Mouse (Mus musculus): ENCODE results near the gene Sdad1.

The Sdad1 gene

DNA sequence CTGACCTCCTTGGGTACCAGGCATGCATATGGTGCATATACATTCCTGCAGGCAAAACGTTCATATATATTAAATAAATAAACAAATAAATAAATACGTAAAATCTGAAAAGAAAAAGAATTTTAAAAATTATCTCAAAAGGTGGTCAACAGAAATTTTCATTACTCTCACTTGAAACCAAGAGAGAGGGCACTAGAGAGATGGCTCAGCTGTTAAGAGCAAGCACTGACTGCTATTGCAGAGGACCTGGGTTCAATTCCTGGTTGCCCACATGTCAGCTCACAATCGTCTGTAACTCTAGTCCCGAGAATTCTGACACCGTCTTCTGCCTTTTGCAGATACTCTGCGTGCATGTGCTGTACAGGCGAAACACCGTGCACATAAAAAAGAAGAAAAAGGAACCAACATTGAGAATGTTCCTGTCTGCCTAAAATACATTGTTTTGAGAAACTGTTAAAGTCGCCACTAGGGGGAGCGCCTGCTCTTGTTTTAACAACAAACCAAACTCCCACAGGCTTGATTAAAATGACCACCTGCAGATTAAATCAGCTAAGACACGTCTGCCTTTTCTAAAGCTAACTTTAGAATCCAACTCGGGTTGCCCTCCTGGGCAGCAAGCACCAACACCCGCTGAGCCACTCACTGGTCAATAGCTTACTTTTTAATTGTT, 1.9 kb upstream of the Sdad1 start:
- peak; percentile 91 for DNase-seq (ENCODE audit: low spot score)

DNA sequence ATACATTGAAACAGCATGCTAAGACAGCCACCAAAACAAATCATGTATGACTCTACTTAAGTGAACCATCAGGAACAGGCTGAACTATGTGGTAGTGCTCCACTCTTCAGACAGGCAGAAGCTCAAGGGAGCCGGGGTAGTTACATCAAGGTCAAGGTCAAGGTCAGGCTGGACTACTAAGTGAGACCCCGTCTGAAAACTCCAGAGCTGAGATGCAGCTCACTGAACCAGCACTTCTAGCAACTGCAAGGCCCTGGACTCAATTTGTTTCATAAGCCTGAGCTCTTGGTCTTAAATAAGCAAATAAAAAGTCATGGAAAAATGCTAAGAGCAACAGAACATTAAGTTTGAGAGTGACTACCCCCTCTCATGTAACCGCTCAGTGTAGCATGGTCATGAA, 6.0 kb downstream of the Sdad1 start:
- no peak for DNase-seq (ENCODE audit: low spot score)

DNA sequence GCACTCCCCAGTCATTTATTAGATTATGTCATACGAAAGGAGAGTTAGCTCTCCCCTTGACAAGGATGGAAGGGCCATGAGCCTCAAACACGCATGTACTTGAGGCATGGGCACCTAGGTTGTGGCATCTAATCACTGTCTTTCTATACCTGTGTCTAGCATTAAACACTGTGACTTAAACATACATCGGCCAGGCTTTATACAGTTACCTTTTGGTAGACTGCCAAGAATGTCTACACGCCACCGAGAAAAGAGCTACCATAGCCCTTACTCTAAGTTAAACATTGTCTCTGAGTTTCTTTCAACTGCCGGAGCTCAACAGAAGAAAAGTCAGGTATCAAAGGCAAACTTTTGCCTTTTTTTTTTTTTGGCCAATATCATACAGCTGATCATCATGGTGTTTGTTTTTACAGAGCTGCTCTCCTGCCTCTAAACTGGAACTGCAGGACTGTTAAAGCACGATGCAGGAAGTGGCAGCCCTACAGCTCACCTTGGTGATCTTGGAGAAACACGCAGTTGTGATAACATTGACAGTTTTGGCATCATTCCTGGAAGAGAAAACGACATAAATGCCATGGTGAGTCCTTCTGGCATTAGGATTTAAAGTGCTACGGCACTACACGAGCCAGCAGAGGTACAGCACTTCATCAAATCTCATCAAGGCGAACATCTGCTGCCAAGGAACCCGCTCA, 8.0 kb downstream of the Sdad1 start:
- DNase-seq (ENCODE audit: low spot score), result no peak

DNA sequence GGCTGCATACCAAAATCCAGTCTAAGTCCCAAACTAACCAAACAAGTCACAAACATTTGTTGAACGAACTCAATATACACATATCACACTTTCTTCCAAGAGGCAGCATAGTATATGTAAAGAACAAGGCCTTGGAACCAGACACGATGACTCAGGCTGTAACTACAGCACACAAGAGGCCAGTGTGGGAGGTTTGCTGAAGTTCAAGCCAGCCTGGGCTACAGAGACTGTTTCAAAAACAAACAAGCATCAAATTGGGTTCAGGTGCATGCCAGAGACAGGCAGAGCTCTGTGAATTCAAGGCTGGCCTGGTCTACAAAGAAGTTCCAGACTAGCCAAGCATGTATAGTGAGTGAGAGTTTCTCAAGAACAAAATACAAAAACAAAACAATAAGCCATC, 15.8 kb downstream of the Sdad1 start:
- DNase-seq (ENCODE audit: low spot score), result no peak

DNA sequence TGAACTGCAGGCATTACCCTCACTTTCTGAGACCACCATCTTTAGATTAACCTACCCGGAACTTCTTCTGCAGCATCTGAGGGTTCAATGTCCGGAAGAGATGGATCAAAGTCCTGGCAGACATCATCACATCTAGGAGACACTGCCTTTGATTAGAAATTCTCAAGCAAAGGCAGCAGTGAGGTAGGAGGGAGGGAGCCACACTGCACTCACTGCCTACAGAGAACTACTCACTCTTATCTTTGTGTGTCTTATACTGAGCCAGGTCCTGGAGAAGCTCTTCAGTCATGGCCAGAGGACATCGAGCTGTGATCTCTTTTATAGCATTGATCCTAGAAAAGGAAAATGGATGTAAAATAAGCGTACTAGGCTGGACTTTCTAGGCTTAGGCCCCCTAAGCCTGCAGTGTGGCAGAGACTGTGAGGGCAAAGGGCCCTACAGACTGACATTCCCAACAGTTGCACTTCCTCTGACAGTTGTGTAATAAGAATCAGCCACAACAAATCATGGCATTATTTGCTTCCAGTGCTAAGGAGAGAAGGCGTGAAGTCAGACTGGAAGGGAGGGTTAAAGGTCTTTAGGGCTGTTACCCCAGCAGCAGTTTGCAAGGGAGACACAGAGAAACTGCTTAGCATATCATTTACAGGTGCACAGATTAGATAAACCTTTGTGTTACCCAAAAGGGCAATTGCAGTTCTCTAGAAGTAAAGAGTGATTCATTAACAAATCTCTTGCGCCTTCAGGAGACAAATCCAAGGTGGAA, 18.4 kb downstream of the Sdad1 start:
- DNase-seq (ENCODE audit: low spot score), result peak; percentile 54

DNA sequence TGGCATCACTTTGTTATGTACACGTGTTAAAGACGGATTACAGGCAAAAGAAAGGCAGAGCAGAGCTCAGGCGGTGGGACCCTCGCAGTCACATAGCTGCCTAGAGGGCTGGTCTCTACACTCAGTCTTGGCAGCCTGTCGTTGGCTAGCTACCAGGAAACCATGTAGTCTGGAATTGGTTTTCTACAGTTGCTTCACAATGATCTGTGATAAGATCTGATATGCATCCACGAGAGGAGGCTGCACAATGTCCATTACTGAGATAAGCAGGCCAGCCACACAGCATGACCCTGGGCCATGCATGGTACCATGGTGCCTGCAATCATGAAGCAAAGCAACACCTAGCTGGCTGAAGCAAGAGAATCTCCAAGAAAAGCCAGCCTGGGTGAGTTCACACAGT, 22.4 kb downstream of the Sdad1 start:
- DNase-seq (ENCODE audit: low spot score), result no peak

DNA sequence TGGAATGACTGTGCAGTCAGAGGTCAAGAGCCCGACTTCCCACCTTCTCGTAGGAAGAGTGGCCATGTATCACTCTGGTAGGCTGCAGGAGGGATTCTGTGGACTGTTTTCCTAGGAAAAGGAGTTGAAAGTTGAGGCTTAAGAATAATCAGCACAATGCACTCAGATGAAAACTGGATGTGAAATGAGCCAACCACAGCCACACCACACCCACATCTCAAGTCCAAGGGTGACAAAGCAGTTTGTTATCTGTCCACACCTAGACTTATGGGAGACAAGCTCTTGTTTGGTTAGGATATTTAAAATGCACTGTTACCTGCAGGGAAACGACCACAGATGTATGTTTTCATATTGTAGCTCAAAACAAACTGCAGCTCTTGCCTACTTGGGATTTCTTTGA, 27.2 kb downstream of the Sdad1 start:
- peak; percentile 72 for DNase-seq (ENCODE audit: low spot score)

DNA sequence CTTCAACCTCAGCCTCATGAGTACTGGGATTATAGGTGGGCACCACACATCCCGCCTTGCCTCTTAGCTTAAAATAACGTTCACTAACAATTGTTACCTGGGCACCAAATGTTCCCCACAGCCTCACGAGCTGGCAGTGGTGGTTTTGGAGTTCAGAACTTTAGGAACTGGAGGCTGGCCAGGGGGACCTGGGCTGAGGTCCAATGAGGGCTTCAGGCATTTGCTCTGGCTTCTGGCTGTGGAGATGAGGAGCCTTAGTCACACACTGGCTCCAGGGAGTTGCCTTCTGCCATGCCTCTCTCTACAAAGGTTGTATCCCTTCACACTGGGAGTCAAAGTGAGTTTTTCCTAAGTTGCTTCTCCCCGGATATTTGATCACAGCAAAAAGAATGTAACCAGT, 27.7 kb downstream of the Sdad1 start:
- DNase-seq (ENCODE audit: low spot score), result peak; percentile 96

DNA sequence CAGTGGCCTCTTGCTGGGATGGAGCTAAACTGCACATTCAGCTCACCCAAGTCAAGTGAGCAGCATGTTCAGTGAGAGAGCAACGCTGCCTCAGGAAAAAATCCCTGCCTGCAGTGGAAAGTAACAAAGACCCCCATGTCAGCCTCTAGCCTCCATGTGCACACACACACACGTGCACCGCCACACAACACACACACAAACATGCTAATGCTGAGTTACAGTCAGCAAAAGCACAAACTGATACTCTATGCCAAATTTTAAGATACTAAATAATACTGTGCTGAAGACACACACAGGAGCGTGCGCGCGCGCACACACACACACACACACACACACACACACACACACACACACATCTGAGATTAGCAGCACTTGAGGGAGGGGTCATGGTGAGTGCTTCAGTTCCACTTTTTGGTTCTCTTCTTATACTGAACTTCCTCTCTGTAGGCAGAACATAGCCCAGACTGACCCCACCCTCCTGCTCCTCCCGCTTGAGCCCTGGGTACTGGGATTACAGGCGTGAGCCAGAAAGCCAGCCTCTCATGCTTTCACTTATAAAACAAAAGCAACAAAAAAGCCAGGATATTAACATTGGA, 31.2 kb downstream of the Sdad1 start:
- no peak for DNase-seq (ENCODE audit: low spot score)

DNA sequence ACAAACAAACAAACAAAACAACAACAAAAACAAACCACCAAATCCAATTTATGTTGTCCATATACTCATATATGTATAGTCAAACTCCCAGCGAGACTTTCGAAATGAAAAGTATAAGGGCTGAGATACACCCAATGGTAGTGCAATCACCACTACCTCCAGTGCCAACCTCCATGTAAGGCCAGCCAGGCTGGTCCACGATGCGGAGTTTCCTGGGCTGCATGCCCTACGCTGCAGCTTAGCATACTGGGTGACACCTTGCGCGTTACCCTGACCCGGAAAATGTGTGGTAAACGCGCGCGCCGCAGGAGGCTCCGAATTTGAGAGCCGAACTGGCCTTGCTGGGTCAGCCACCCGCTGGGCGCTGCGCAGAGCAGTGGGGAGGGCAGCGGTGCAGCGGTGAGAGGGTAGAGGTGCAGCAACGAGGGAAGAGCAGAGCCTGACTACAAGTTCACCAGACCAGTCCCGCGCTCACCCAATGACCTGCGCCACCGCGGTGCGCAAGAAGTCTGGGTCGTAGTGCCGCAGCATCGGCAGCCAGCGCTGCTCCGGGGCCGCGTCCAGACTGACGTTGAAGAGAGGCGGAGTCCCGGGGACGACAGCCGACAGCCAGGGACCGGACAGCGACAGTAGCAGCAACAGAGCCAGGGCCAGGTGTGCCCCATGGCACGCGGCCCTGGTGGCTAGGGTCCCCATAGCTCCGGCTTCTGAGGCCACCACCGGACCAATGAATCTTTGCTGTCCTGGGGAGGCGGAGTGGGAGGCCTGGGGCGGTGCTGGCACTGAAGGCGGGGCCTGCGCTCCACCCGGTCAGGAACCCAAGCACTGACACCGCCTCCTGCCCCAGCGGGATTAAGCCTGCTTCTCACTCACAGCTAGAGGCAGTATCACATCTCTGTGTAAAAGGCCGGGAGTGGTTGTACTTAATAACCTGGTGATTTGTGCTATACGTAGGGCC, 32.6 kb downstream of the Sdad1 start, which contains the start of gene Naaa:
Naaa (minus strand) TSS at position 734 of the 958 bp plus-strand sequence.
- DNase-seq (ENCODE audit: low spot score), result peak; percentile 94

DNA sequence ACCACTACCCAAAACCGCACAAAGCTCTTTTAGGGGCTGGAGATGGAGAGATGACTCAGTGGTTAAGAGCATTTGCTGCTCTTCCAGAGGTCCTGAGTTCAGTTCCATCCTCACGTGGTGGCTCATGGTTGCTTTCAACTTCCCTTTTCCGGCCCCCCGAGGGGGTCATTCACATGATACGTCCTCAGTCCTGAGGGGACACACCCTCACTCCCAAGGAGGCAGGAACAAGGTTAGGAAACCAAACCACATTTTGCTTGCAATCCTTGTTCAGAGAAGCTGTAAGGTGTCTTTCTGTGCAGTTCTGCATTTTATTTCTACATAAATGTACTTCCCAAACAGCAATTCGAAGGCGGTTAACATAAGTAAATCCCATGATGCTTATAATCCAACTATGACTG, 39.8 kb downstream of the Sdad1 start:
- DNase-seq (ENCODE audit: low spot score), result no peak

DNA sequence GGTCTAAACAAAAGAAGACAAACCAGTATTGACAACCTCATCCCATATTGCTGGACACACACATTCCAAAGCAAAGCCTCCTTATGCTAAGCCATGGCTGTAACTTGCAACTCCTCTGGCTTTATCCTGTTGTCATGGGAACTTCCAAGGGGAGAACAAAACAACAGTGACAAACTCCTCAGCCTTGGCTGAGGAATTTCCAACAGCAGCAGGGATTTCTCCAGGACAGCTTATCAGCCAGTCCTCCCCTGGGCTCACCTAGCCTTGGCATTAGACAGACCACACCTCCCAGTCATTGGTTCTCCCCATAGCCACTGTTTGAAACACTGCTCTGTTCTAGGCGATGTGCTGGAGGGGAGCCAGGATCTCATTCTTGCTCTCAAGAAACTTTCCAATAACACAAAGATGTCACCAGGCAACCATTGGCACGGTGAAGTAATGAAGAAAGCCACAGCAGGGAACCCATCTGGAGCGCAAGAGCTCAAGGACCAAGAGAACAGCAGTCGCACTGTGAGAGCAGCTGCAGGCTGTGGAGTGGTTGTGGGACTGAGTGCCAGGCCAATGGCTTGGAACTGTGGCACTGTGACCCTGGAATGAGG, 46.4 kb downstream of the Sdad1 start:
- peak; percentile 74 for DNase-seq (ENCODE audit: low spot score)

DNA sequence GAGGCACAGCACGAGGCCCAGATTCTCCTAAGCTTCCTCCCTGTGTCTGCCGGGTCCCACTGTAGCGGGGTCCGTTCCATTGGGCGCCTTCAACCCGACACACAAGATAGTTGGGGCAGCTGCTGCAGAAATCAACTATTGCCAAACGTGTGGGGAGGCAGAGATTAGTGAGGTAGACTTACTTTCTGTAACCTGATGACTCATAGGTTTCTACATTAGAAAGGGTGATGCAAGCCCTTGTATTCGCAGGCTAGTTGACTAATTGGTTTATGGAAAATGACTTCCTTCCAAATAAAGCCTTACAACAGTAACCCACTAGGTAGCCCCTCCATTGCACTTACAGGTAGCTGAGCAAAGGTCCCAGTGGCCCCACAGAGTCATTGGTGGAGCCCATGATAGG, 47.6 kb downstream of the Sdad1 start:
- DNase-seq (ENCODE audit: low spot score), result no peak

DNA sequence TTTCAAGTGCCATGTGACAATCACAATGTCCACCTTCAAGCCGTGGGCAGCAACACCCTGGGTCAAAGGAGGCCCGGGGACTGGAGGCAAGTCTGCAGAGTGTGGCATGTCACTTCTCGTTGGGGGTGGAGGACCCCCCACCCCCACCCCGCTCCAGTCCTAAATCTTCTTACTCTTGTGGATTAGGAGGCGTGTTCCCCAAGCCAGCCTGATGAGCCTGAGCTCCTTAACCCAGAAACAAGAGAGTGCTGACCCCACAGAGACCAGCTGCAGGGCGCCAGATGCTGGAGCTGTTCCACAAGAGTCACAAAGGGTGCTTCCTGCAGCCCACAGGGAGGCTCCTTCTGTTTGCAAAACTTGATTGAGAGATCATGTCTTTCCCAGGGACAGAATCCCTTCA, 54.1 kb downstream of the Sdad1 start, which contains the start of gene Ppef2:
Ppef2 (minus strand) TSS at position 61 of the 400 bp plus-strand sequence.
- DNase-seq (ENCODE audit: low spot score), result no peak

DNA sequence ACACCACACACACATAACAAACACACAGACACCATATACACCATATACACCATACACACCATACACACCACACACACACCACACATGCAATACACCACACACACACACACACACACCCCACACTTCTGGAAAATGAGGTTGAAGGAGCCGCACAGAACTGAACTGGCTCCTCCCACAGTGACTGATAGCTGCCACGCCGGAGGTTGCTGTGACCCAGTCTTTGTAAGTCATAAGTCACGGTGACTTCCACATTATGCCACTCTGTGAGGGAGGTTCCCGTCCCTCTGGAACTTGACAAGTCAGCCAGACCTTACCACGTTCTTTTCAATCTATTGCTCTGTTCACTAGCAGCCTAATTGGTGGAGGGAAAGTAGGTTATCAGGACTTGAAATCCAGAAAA, 55.8 kb downstream of the Sdad1 start:
- DNase-seq (ENCODE audit: low spot score), result peak; percentile 30

DNA sequence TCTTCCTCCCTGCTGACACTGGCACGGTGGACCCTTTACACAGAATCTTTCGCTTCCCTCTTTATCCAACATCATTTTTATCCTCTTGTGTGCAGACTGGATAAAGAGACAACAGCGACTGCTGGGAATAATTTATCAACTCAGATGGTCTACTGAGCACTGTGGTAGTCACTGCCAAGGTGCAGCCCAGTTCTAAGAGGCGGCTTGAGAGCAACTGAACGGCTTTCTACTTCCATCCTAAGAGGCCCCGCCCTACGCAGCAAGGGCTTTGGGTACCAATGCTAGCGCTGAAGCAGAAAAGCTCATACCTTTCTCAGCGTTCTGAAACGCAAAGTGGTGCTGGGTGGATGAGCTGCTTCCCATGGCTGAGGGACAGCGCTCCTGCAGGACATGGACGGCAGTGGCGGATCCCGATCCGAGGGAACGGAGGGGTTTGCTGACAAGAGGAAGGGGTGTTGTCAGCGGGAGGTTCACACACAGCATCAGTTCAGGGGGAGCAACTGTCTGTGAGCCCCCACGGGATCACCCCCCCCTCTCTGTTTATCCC, 57.4 kb downstream of the Sdad1 start:
- DNase-seq (ENCODE audit: low spot score), result no peak

DNA sequence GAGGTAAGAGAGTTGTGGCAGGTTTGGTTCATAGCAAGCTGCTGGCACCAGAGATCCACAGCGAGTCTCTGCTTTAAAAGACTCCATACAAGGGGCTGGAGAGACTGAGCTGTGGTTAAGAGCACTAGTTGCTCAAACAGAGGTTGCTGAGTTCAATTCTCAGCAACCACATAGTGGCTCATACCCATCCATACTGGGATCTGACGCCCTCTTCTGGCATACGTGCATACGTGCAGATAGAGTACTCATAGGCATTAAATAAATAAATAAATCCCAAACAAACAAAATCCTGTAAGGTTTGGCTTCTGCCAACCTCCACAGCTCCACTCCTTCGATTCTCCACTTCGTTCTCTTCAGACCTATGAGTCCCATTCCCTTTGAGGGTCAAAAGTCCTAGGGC, 58.2 kb downstream of the Sdad1 start:
- DNase-seq (ENCODE audit: low spot score), result no peak

DNA sequence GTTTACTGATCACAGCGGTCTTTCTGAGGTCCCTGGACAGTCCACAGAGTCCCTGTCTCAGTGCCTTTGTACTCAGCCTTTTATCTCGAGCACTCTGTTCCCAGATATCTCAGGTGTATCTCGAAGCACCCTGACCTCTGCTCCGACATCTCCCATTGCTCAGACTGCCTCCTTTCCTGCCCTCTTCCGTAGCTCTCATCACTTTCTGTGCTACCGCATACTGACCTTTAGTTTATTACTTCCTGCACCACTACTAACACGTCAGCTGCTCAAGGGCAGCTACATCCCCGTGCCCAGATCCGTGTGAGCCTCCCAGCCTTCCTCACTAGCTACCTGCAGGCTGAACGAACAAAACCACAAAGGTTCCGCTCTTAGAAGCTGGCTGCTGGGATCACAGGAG, 61.7 kb downstream of the Sdad1 start:
- DNase-seq (ENCODE audit: low spot score), result no peak

DNA sequence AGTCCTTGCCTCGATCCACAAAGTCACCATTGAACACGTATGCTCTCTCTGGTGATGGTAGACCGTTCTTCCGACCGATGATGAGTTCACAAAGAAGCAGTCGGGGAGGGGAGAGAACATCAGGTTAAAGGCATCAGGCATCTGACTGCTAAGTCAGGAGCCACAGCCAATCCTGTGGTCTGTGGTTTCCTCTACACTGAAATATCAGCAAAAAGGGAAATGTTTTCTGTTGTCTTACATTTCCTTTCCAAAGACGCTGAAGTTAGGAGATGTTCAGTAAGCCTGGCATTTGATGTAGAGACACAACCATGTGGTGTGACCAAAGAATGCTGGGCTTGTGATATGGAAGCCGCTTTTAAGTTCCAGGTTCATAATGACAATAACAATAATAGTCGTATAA, 64.8 kb downstream of the Sdad1 start:
- no peak for DNase-seq (ENCODE audit: low spot score)

DNA sequence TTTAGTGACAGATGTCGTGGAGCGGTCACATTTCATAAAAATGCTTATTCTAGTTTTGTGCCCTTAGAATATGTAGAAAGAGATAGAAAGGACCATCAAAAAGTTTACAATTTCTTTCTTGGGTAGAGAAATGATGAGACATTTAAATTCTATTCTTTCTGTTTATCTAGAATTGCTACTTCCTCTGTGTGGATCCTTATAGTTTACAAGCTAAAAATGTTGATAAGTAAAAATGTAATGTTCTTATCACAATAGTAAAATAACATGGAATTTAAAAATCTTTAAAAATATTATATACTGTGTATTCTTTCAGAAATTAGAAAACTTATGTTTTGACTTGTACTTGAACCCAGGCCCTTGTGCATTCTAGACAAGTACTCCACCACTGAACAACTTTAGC, 65.4 kb downstream of the Sdad1 start:
- DNase-seq (ENCODE audit: low spot score), result no peak

DNA sequence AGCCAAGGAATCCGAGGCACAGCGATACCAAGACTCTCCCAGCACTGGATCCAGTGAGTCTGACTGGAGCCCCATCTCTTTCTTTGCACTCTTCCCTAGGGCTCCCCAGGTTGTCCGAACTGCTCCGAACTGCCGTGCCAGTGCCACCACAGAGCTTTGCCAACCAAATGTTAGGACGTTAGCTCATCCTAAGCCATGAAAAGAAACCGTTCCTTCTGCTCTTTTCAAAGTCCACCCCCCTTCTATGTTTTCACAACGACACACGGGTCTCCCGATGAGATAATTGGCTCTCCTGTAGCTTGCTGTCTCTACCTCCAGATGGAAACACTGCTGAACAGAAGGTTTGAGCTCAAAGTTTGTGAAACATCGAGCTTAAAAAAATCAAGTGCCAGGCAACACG, 69.5 kb downstream of the Sdad1 start:
- DNase-seq (ENCODE audit: low spot score), result no peak
